ENCODE assay signal across 8 mouse cellular contexts in genomic region chr19:42148569-42148860, GRCm38 (mm10). TPM values are rescaled to one million over a fixed set of nuclear protein-coding genes. Genes with fewer than 3 reads are reported as not detected.
DNase-seq lines count a peak whose midpoint lies in the region; ATAC-seq and TF ChIP-seq lines count a peak whose summit lies in the region.

No protein-coding gene starts in this region.

- TF ChIP-seq EP300 in MEL (IDR thresholded peaks at IDR 0.05; ENCODE audit: low read depth in 1 of 2, low read length in 2 of 2) = no peak

- H3K36me3 ChIP-seq in heart, embryonic 14.5 days (ENCODE audit: control insufficient read depth, insufficient read depth, low read length) = peaks cover 17% of the 10 kb centered on the region
- H3K36me3 ChIP-seq in MEL (ENCODE audit: control insufficient read depth in 1 of 2, insufficient read depth in 2 of 2, low read length in 2 of 2) = no peaks in the 10 kb centered on the region; a peak in 1 of 4 replicates
- no peaks in the 10 kb centered on the region for H3K36me3 ChIP-seq in hindbrain, embryonic 10.5 days
- peaks cover 12% of the 10 kb centered on the region for H3K36me3 ChIP-seq in megakaryocyte, embryonic 14.5 days (replicated peaks; ENCODE audit: low read length)

- TF ChIP-seq RAD21 in MEL (IDR thresholded peaks at IDR 0.05; ENCODE audit: low read depth, low read length) = no peak

- no peak for TF ChIP-seq POLR2A in MEL (IDR thresholded peaks at IDR 0.05; ENCODE audit: control insufficient read depth in 1 of 2, insufficient read depth in 1 of 2, low read depth in 1 of 2, low read length in 2 of 2, poor library complexity in 1 of 2)

- H3K4me3 ChIP-seq in heart, embryonic 14.5 days (ENCODE audit: control insufficient read depth in 1 of 2, insufficient read depth in 1 of 2, low read depth in 1 of 2, low read length in 2 of 2) = peak overlapping the region; percentile 75 to 80
- H3K4me3 ChIP-seq in MEL (ENCODE audit: control insufficient read depth in 1 of 2, insufficient read depth in 1 of 2, low read depth in 2 of 2, low read length in 2 of 2) = peak overlapping the region; percentile 59 to 65
- H3K4me3 ChIP-seq in hindbrain, embryonic 10.5 days = peak overlapping the region; percentile 67
- peak overlapping the region; percentile 92 for H3K4me3 ChIP-seq in megakaryocyte, embryonic 14.5 days (replicated peaks)

- H3K27me3 ChIP-seq in heart, embryonic 14.5 days (ENCODE audit: control insufficient read depth, insufficient read depth, low read length) = no peaks in the 10 kb centered on the region
- no peaks in the 10 kb centered on the region for H3K27me3 ChIP-seq in MEL (ENCODE audit: control insufficient read depth in 1 of 2, insufficient read depth in 2 of 2, low read length in 2 of 2)
- H3K27me3 ChIP-seq in hindbrain, embryonic 10.5 days (ENCODE audit: insufficient read depth, poor library complexity, severe bottlenecking) = peaks cover 48% of the 10 kb centered on the region
- peaks cover 12% of the 10 kb centered on the region for H3K27me3 ChIP-seq in megakaryocyte, embryonic 14.5 days (replicated peaks)

- H3K9me3 ChIP-seq in heart, embryonic 14.5 days (ENCODE audit: control insufficient read depth, low read length) = no peaks in the 10 kb centered on the region
- no peaks in the 10 kb centered on the region for H3K9me3 ChIP-seq in MEL (replicated peaks; ENCODE audit: insufficient read depth, low read length)
- H3K9me3 ChIP-seq in hindbrain, embryonic 10.5 days = no peaks in the 10 kb centered on the region
- H3K9me3 ChIP-seq in megakaryocyte, embryonic 14.5 days = no peaks in the 10 kb centered on the region

- H3K27ac ChIP-seq in heart, embryonic 14.5 days (replicated peaks in 1 of 2; ENCODE audit: control insufficient read depth in 1 of 2, insufficient read depth in 1 of 2, low read depth in 2 of 2, low read length in 2 of 2) = peak overlapping the region; percentile 84 to 92
- H3K27ac ChIP-seq in MEL (ENCODE audit: control insufficient read depth, low read depth, low read length) = no peak overlapping the region
- H3K27ac ChIP-seq in hindbrain, embryonic 10.5 days = no peak overlapping the region

- H3K4me2 ChIP-seq in heart, embryonic 14.5 days (ENCODE audit: low read length) = peak overlapping the region; percentile 96

- intact Hi-C loops in left cerebral cortex, postnatal 4 days (cut with DNase I) = no loop called here

- TF ChIP-seq CTCF in MEL (IDR thresholded peaks at IDR 0.05 in 2 of 3, conservative IDR thresholded peaks at IDR 0.05 in 1 of 3; ENCODE audit: control insufficient read depth in 1 of 3, insufficient read depth in 1 of 3, low read depth in 2 of 3, low read length in 3 of 3, poor library complexity in 1 of 3, severe bottlenecking in 1 of 3) = no peak

- DNase-seq in heart, adult 11 months = no peak
- DNase-seq in MEL (ENCODE audit: low read depth, low spot score) = no peak
- no peak for DNase-seq in hindbrain, embryonic 10.5 days (ENCODE audit: low spot score)
- no peak for DNase-seq in frontal cortex, adult 2 months (ENCODE audit: extremely low spot score in 1 of 2, low spot score in 1 of 2)
- DNase-seq in right cerebral cortex, adult 18-20 months = no peak
- DNase-seq in left cerebral cortex, postnatal 4 days = no peak

- H3K79me2 ChIP-seq in MEL (ENCODE audit: control insufficient read depth, insufficient read depth, low read length, poor library complexity) = peaks cover 2% of the 10 kb centered on the region; the same call in 1 of the 2 replicates

- 14% methylated on average over 7 of the region's 7 CpGs for WGBS in heart, embryonic 14.5 days
- 21% methylated on average over 7 of the region's 7 CpGs for WGBS in hindbrain, embryonic 10.5 days

- peak overlapping the region; percentile 94 for H3K9ac ChIP-seq in heart, embryonic 14.5 days (ENCODE audit: low read length)
- H3K9ac ChIP-seq in MEL (ENCODE audit: control insufficient read depth, low read depth, low read length, poor library complexity, severe bottlenecking) = peak overlapping the region; percentile 65; the same call in 1 of the 2 replicates

- peaks cover 21 to 45% of the 10 kb centered on the region in 2 experiments for H3K4me1 ChIP-seq in heart, embryonic 14.5 days (ENCODE audit: control insufficient read depth in 2 of 2, insufficient read depth in 2 of 2, low read length in 2 of 2)
- H3K4me1 ChIP-seq in MEL (ENCODE audit: control insufficient read depth in 1 of 2, insufficient read depth in 2 of 2, low read length in 2 of 2) = peaks cover 3 to 26% of the 10 kb centered on the region in 2 experiments; a peak in 3 of 4 replicates
- peaks cover 38% of the 10 kb centered on the region for H3K4me1 ChIP-seq in hindbrain, embryonic 10.5 days (replicated peaks)
- H3K4me1 ChIP-seq in megakaryocyte, embryonic 14.5 days = peaks cover 78% of the 10 kb centered on the region

- no peak for ATAC-seq in heart, embryonic 14.5 days (ENCODE audit: insufficient number of reproducible peaks, insufficient read depth, low FRiP score, low read depth)

TF ChIP-seq in MEL, 35 proteins besides CTCF, POLR2A, EP300 and RAD21:
- TF ChIP-seq ELF1 (IDR thresholded peaks at IDR 0.05; ENCODE audit: low read depth, low read length) = no peak
- TF ChIP-seq USF1 (IDR thresholded peaks at IDR 0.05; ENCODE audit: low read depth, low read length) = no peak
- TF ChIP-seq TCF12 (IDR thresholded peaks at IDR 0.05; ENCODE audit: low read depth, low read length) = no peak

RNA-seq across cellular contexts. Expression of gene Marveld1, which starts 1.3 kb away (rescaled TPM):
- 17.8 and 25.0 TPM in 2 replicates for polyA plus RNA-seq in heart, embryonic 14.5 days (2014; fragmentation: Nextera tagmentation; extraction: Ambion mirVana)
- total RNA-seq in MEL (2012; rRNA removed) = 7.9 and 9.7 TPM in 2 replicates
- polyA plus RNA-seq in MEL (2012; ENCODE audit: insufficient read depth in 1 of 2, insufficient read length in 2 of 2, low read depth in 1 of 2, low replicate concordance in 2 of 2, missing spikeins in 1 of 2) = 10 to 100 TPM in 1 of 2 experiments, not detected in 1; 24.4 TPM
- 3.1 and 3.6 TPM in 2 replicates for polyA plus RNA-seq in hindbrain, embryonic 10.5 days (2016; fragmentation: Nextera tagmentation; extraction: Ambion mirVana)
- 3.6 and 10.8 TPM in 2 replicates for polyA plus RNA-seq in megakaryocyte, embryonic 14.5 days (2012; ENCODE audit: insufficient read depth, low replicate concordance)
- 14.4 and 17.2 TPM in 2 replicates for polyA plus RNA-seq in frontal cortex, adult 2 months (2012; rRNA removed)
- 10 to 100 TPM; 12.5 to 14.7 TPM for total RNA-seq in left cerebral cortex, postnatal 4 days (2021)

RNA-seq across cellular contexts. Expression of gene Zfyve27, which starts 15.2 kb away (rescaled TPM):
- polyA plus RNA-seq in heart, embryonic 14.5 days (2014; fragmentation: Nextera tagmentation; extraction: Ambion mirVana) = 14.7 and 15.7 TPM in 2 replicates
- 22.0 and 27.0 TPM in 2 replicates for total RNA-seq in MEL (2012; rRNA removed)
- polyA plus RNA-seq in MEL (2012; ENCODE audit: insufficient read depth in 1 of 2, insufficient read length in 2 of 2, low read depth in 1 of 2, low replicate concordance in 2 of 2, missing spikeins in 1 of 2) = 10 to 100 TPM in 1 of 2 experiments, not detected in 1; 40.2 TPM
- 35.3 and 40.2 TPM in 2 replicates for polyA plus RNA-seq in hindbrain, embryonic 10.5 days (2016; fragmentation: Nextera tagmentation; extraction: Ambion mirVana)
- 6.6 and 12.2 TPM in 2 replicates for polyA plus RNA-seq in megakaryocyte, embryonic 14.5 days (2012; ENCODE audit: insufficient read depth, low replicate concordance)
- 99.8 and 113 TPM in 2 replicates for polyA plus RNA-seq in frontal cortex, adult 2 months (2012; rRNA removed)
- 10 to 100 TPM; 94.5 to 96.4 TPM for total RNA-seq in left cerebral cortex, postnatal 4 days (2021)

RNA-seq across cellular contexts. Expression of gene Avpi1, which starts 19.7 kb away (rescaled TPM):
- polyA plus RNA-seq in heart, embryonic 14.5 days (2014; fragmentation: Nextera tagmentation; extraction: Ambion mirVana) = 36.0 and 38.2 TPM in 2 replicates
- 49.5 and 54.8 TPM in 2 replicates for total RNA-seq in MEL (2012; rRNA removed)
- polyA plus RNA-seq in MEL (2012; ENCODE audit: insufficient read depth in 1 of 2, insufficient read length in 2 of 2, low read depth in 1 of 2, low replicate concordance in 2 of 2, missing spikeins in 1 of 2) = 10 to 100 TPM in 1 of 2 experiments, not detected in 1; 53.3 TPM
- polyA plus RNA-seq in hindbrain, embryonic 10.5 days (2016; fragmentation: Nextera tagmentation; extraction: Ambion mirVana) = 17.5 and 19.0 TPM in 2 replicates
- polyA plus RNA-seq in megakaryocyte, embryonic 14.5 days (2012; ENCODE audit: insufficient read depth, low replicate concordance) = 15.5 and 38.7 TPM in 2 replicates
- 31.3 and 38.3 TPM in 2 replicates for polyA plus RNA-seq in frontal cortex, adult 2 months (2012; rRNA removed)
- 1 to 10 TPM; 7.4 to 8.5 TPM for total RNA-seq in left cerebral cortex, postnatal 4 days (2021)

RNA-seq across cellular contexts. Expression of gene Sfrp5, which starts 53.5 kb away (rescaled TPM):
- 4.3 and 4.4 TPM in 2 replicates for polyA plus RNA-seq in heart, embryonic 14.5 days (2014; fragmentation: Nextera tagmentation; extraction: Ambion mirVana)
- not detected in 2 replicates for total RNA-seq in MEL (2012; rRNA removed)
- polyA plus RNA-seq in MEL (2012; ENCODE audit: insufficient read depth in 1 of 2, insufficient read length in 2 of 2, low read depth in 1 of 2, low replicate concordance in 2 of 2, missing spikeins in 1 of 2) = under 1 TPM in 1 of 2 experiments, not detected in 1; 0.50 TPM
- 0.26 and 0.46 TPM in 2 replicates for polyA plus RNA-seq in hindbrain, embryonic 10.5 days (2016; fragmentation: Nextera tagmentation; extraction: Ambion mirVana)
- polyA plus RNA-seq in megakaryocyte, embryonic 14.5 days (2012; ENCODE audit: insufficient read depth, low replicate concordance) = not detected in 2 replicates
- 3.6 and 5.9 TPM in 2 replicates for polyA plus RNA-seq in frontal cortex, adult 2 months (2012; rRNA removed)
- total RNA-seq in left cerebral cortex, postnatal 4 days (2021) = 1 to 10 TPM in 1 of 2 experiments, under 1 TPM in 1; 0.92 to 1.6 TPM

RNA-seq across cellular contexts. Expression of gene Pi4k2a, which starts 58.2 kb away (rescaled TPM):
- 19.2 and 20.2 TPM in 2 replicates for polyA plus RNA-seq in heart, embryonic 14.5 days (2014; fragmentation: Nextera tagmentation; extraction: Ambion mirVana)
- total RNA-seq in MEL (2012; rRNA removed) = 10.2 and 12.2 TPM in 2 replicates
- polyA plus RNA-seq in MEL (2012; ENCODE audit: insufficient read depth in 1 of 2, insufficient read length in 2 of 2, low read depth in 1 of 2, low replicate concordance in 2 of 2, missing spikeins in 1 of 2) = 10 to 100 TPM in 1 of 2 experiments, not detected in 1; 30.3 TPM
- polyA plus RNA-seq in hindbrain, embryonic 10.5 days (2016; fragmentation: Nextera tagmentation; extraction: Ambion mirVana) = 28.2 TPM in 2 replicates
- polyA plus RNA-seq in megakaryocyte, embryonic 14.5 days (2012; ENCODE audit: insufficient read depth, low replicate concordance) = 8.3 and 14.6 TPM in 2 replicates
- 46.8 and 51.4 TPM in 2 replicates for polyA plus RNA-seq in frontal cortex, adult 2 months (2012; rRNA removed)
- 10 to 100 TPM; 39.5 TPM for total RNA-seq in left cerebral cortex, postnatal 4 days (2021)

Comparison
In these comparisons a context has a peak if more than half of its experiments do, and no peak if none do; other contexts are left out.
1. H3K27ac ChIP-seq: peak in heart, embryonic 14.5 days (2 of 2); none in MEL (single experiment) and hindbrain, embryonic 10.5 days (single experiment).
2. Peak in every context shown above with its lines, with median percentiles within 50 percentile points of each other: H3K4me3 ChIP-seq.